Mouse (Mus musculus) neutrophil, adult 5-6 weeks (primary cell): ENCODE measurements around the gene Bmp10. TPM values are rescaled to one million over a fixed set of nuclear protein-coding genes. Genes with fewer than 3 reads are reported as not detected.

ENCODE experiments used
- ATAC-seq: fragments of 151-379, 151-347 bp; 2 replicates; pipeline ENCODE4 v1.8.0; 2017; ENCODE audit warnings: mild to moderate bottlenecking, moderate TSS enrichment; ENCODE audit not compliant: insufficient number of reproducible peaks, poor library complexity, low FRiP score, severe bottlenecking; ENCODE audit errors: extremely low read depth
- total RNA-seq: library from RNA; stranded (forward); fragments of 200-1000 nt; gene quantifications from 2 replicates; pipeline ENCODE4 v1.2.3, GENCODE M21; 2017

Bmp10 gene
- total RNA-seq = not detected in 2 replicates

DNA sequence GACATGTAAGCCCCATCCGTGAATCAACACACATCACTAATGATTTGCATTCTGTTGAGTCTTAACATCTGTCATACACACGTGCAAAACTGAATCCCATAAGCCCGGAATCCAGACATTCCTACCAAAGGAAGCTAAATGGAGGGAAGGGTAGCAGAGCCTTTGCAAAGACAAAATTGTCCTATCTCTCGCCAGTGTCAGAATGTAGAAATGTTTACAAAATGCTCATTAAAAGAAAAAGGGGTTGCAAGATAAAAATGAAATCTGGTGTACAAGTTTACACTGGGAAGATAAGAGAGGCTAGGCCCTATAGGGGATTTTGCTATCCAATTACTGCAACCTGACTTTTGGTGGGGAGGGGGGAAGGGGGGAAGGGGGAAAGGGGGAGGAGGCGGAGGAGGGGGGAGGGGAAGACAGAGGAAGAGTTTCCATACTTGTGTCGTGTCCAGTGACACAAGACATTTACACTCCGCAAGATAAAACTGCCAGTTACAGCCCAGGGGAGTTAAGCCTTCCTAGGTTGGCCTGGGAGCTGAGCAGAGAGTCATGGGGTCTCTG, at the start of gene Bmp10:
Bmp10 (plus strand) TSS at position 508 of the 558 bp plus-strand sequence.
- no peak for ATAC-seq

DNA sequence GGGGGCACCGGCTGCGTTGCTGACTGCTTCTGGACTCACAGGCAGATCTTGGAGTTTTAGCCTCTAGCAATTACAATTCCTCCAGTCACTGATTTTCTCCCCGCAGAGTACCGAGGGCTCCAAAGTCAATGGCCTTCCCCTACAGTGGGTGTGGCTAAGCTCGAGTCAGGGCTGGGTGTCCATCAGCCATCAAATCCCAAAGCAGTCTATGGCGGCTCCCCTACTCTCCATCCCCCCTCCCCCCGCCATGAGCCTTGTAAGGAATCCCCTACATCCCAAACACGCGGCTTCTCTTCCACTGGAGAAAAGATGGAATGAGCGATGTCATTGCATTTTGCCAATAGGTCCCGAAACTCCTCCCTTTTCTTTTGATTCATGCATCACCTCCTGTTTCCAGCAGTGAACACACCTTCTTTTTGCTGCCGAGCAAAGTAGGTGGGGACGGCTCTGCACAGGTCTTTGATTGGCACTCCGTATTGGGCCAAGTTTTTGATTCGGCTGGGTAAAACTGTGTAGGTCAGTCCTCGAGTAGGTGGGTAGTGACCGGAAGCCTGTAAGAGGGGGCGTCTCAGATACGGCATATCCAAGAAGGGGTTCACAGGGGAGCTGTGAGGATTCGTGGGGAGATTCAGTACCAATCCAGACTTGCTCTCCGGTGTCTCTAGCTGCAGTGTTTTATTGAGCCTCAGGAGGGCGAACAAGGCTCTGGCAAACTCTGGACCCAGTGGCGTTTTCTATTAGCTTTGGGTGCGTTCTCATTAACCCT, 44.7 kb upstream of the Bmp10 start:
- no peak for ATAC-seq

DNA sequence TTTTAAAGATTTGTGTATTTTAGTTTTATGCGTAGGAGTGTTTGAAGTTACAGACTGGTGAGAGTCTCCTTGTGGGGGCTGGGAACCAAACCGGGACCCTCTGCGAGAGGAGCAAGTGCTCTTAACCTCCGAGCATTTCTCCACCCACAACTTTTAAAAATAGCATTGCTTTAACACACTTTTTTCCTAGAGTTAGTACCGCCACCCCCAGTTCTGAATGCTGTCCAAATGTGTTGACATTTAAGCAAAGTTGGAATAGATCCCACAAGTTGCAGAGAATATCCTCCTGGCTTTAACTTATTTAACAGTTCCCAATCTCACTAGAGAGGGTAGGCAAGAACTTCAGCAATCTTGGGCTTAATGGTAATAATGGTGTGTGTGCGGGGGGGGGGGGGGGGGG, 44.0 kb upstream of the Bmp10 start:
- ATAC-seq = no peak

DNA sequence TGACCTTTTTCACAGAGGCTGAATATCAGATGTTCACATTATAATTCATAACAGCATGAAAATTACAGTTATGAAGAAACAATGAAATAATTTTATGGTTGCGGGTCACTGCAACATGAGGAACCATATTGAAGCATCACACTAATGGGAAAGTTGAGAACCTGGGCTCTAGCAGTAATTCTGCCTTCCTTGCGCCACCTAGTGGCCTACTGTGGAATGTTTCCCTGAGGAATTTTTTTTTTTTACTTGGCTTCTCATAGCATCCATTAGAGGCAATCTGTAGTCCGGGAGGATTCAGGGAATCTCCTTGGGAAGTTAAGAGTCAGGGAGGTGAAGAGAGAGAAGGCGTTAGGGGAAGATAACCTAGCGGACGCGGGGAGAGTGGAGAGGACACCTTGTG, 42.6 kb upstream of the Bmp10 start:
- no peak for ATAC-seq

DNA sequence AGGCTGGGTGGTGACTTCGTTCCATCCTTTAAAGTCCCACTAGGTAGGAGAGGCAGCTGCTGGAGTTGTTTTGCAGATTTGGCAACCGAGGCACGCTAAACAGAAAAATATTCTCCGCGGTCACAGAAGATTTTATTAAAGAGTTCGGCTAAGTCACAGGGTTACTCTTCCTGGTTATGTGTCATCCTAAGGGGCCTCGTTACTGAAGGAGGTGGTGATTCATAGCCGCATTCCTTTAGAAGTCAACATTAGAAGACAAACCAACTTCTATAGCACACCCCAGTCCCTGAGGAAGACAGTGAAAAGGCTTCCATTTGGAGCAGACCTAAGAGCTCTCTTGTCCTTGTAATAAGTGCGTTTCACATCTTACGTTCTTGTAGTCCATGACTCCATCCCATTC, 42.1 kb upstream of the Bmp10 start:
- no peak for ATAC-seq

DNA sequence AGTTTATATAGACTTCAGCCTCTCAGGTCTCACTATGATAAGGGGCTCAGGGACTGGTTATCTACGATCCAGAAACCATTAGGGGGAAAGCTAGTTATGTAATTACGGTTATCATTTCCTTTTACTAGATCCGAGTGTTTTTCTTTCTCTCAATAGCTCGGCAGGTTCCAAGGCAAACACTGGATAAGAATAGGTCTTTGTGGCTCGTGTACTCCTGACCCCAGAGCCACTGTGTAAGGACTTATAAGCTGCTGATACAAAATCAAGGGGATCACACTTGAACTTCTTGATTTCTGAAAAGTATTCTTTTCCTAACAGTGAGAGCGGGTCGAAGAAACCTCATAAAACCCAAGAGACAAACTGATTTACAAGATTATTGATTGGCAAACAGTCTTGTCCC, 39.9 kb upstream of the Bmp10 start, which contains the start of gene Gkn3:
Gkn3 (minus strand) TSS at position 59 of the 400 bp plus-strand sequence.
- no peak for ATAC-seq

DNA sequence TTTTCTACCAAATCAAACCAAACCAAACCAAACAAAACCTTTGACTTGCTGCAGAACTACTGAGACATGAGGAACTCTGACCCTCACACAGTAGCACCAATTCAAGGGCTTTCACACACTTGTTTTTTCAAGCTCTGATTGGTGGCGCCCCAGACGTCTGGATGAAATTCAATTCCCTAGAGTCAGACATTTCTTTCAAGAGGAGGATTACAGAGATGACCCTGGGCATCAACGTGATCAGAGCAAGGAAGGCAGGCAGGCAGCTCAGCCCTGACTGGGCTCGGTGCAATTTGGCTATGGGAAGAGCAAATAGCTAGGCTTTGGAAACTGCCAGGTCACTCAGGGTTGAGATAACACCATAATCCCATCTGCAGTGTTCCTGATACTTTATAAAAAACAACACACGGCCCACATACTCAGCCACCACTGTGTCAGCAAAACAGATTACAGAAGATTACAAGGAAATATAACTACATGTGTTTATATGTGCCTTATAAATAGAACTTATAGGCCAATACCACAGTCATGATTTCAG, 39.3 kb upstream of the Bmp10 start:
- ATAC-seq = no peak

DNA sequence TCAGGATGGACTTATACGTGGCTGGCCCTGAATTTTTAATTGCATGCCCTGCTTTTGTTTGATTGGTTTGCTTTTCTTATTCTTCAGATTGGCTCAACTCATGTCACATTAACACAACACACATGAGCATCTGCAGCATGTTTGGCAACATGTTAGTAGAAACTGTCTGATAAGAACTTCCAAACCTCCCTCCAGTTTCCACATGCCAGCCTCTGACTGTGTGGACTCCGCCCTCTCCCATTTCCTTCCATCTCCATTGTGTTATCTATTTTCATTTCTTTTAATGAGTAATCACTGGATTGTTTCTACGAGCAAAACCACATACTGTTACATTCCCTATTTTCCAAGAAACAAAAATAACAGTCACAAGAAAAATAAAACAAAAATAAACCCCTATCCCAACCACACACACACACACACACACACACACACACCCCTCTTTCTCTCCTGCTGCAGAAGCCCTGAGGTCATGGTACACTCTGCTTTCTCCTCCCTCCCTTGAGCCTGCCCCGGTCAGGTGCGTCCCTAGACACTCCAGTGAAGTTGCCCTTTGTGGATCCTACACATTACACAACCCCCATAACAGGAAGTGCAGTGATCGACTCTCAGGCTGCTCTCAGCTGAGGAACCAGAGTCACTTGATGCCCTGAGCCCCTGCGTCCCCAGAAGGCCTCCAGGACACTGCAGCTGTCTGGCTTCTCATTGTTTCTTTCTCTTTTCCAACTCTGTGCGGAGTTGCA, 35.2 kb upstream of the Bmp10 start:
- ATAC-seq = no peak

DNA sequence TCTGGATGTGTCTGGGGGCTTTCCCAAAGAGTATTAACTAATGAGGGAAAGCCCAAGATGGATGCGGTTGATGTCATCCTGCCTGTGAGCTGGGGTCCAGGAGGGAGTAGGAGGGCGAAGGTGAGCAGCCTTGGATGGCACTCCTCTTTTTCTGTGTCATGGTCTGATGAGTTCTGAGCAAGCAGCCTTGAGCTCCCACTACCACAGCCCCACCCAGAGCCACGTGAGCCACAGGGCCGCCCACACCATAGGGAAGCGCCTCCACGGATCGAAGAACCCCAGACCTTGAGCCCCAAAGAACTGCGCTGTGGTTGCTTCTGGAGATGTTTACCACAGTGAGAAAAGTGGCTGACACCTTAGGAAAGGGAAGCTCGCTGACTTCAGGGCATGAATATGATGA, 34.0 kb upstream of the Bmp10 start:
- no peak for ATAC-seq

DNA sequence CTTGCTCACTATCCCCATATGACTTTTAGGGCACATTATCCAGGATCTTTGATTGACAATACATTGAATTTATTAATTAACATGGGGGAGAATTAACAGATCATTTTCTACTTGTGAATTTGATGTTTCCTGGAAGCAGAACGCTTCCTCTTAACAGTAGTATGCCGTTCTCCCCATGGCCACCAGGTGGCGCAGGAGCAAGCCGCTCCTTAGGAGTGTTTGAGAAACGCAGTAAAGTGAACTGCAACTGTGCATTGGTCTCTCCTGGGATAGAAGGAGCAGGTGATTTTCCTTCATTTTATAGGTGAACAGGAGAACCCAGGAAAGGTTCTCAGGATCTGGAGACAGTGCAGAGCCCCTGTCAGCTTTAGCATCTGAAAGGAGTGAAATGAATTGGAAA, 29.7 kb upstream of the Bmp10 start:
- peak; percentile 72 for ATAC-seq

DNA sequence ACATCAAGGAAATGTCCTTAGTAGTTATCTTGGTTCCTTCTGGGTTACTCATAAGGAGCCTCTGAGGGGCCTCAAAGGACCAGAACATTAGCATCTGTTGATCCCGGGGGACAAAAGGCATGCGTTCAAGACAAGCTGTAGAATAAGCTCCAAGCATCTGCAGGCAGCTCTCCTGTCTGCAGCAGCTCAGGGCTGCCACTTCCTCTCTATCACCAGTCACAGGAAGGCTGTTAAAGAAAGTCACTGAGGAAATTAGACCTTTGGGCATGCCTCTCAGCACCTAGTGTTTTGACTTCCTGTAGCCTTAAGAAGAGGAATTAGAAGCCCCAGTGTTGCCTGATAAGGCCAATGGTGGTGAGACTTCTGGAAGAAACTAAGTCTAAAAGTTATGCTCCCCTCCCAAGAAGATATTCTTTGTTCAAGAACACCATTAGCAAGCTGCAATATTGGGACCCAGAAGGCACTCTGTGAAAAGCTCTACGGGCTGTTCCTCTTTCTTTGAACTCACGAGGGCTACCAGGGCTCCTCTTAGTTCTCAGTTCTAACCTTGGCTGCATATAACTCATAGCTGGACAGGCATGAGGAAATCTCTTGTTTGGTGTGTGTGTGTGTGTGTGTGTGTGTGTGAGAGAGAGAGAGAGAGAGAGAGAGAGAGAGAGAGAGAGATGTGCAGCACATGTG, 28.8 kb upstream of the Bmp10 start:
- ATAC-seq = peak; percentile 44; the same call in 1 of the 2 replicates

DNA sequence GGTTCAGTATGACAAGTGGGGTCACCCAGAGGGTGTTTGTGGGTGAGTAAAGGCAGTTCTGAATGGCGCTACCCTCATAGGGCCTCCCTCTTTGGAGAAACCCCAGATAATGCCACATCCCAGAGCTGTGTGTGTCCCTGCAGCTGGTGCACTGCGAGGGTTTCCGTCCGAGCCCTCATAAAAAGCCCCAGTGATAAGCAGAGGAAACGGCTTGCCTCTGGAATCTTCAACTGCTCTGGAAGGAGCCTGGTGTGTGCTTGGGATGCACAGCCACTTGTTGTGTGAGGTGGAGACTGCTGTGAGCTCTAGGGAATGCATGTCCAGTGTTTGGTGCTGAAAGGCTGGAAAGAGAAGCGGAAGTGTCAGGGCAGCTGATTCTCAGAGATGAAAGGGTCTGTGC, 27.3 kb upstream of the Bmp10 start:
- ATAC-seq = no peak

DNA sequence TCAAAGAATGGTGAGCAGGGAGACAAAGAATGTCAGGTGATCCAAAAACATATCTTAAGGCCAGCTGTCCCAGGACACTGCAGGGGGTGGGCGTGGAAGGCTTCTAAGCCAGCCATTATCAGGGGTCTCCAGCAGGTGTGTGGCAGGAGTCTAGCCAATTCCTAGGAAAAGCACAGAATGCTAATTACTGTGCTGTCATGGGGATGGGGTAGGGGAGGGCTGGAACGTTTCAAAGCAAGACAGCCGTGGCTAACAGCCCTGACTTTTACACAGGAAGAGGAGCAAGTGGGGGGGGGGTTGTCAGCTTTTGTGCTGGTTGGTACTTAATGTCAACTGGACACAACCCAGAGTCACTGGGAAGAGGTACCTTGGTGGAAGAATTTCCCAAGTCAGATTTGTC, 16.8 kb upstream of the Bmp10 start:
- ATAC-seq = no peak

DNA sequence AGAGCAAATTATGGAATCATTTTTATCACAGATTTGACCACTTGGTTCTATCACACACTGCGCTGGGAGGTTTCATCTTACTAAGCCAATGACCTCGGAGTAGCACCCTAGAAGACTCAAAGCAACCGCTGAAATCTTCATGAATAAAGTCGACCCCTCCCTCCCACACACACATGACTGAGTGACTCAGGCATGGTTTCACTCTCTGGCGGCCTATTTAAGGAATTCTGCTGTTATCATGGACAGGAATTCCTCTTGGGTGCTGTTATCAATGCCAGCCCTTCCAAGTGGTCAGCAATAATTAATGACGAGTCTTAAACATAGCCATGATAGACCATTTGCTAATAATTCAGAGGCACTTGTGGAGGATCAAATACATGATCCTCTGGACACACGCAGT, 6.5 kb upstream of the Bmp10 start:
- no peak for ATAC-seq

DNA sequence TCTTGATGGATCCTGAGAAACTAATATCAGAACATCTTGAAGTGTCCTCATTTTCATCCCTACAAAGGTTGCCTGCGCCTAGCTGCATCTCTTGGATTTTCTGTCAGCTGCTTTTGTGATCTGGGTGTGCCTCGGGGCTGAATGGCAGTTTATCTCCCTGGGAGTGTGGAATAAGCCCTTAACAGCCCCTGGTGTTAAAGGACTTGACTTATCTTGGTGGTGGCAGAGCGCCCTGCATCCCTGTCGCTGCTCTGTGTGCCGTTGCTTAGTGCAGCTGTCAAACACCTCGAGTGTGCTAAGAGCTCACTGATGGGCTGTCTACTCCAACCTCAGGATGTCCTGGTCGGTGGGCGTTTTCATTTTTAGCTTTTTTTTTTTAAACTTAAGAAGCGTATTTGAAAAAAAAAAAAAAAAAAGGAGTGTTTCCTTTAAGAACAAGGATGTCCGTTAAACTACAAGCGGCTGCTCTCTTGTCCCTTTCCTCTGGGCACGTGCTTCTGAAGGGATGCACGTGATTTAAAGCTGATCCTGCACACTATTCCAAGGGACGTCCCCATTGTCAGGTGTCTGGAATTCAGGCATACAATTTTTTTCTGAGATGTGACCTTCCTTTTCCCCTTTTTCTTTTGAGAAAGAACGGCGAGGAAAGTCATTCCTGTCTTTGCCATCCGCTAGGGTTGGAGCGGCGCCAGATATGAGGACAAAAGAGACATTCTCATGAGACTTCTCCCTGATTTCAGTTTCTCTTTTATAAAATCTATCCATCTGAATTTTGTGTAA, 4.6 kb upstream of the Bmp10 start:
- ATAC-seq = no peak

DNA sequence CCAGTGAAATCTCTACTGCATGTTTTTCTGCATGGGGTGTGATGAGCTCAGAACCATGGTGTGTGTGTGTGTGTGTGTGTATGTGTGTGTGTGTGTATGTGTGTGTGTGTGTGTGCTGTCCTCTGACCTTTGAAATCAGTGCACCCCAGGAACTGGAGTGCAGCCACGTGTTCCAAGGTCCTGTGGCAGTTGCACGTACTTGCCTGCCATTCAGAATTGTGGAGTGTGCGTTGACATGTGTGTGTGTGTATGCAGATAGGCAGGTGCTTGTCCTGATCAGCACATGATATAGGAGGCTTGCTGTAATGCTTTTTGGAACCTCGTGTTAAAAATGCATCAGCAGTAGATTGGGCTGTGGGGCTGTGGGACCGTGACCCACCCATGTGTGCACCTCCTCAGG, 1.8 kb upstream of the Bmp10 start:
- no peak for ATAC-seq

DNA sequence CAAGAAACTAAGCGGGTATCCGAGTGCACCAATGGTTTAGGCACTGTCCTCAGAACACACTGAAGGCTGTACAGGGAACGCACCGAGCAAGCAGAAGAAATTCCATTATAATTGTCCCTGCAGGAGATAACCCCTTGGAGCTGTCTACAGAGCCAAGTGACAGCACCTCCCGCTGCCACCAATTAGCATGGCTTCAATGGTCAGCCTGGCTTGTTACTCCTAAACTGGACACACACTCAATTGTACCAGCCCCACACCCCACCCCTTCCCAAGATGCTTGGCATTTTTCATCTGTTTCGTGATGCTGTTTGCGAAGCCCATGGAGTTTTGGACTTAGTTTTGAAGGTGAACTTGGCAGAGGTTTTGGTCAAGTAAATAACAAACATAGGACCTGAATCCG, 1.2 kb upstream of the Bmp10 start:
- ATAC-seq = no peak

DNA sequence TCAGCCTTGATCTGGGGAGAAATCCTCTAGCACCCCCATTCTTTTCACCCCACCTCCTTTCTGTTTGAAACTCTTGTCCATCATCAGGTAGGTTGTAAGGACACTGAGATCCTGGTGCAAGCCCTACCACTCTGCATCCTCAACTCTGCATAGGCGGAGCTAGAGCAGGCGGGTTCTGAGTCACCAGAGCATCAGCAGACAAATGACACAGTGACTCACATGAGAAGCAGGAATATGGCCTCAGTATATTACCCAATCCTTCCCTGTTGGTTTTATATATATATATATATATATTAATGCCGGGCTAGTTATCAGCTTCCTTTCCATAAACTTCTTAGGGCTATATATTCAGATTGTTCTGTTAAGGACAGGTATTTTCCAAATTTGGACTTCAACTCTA, 7.0 kb downstream of the Bmp10 start:
- ATAC-seq = no peak

DNA sequence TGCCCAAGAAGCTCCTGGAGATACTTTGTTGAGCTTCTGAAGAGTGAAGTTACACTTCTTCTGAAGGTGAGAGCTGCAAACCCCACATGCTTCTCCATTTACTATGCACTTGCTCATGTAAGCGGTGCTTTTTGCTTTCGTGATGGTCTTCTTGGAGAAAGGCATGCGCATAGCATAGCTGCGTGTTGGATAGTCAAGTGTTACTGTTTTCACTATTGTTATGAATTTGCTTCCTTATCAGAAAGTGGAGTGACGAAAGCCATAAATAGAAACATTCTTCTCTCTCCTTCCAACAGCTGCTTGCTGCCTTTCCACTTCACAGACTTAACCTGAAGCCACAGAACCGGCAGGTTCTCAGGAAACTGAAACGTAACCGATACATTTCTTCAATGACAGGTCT, 8.0 kb downstream of the Bmp10 start:
- no peak for ATAC-seq
